Mouse (Mus musculus) embryonic facial prominence, embryonic 15.5 days (tissue): ENCODE measurements around the gene Ypel2. TPM values are rescaled to one million over a fixed set of nuclear protein-coding genes. Genes with fewer than 3 reads are reported as not detected.

Experiments used
- ATAC-seq: fragments of 200-750 bp; cut with Nextera tagmentation; 2 replicates; pipeline ENCODE4 v1.8.0; 2017; ENCODE audit warnings: low read depth, moderate TSS enrichment; ENCODE audit not compliant: insufficient number of reproducible peaks, low FRiP score, low TSS enrichment
- H3K27ac ChIP-seq: fragments of 300-500 bp; sonication (generic); replicated peaks from 2 replicates; pipeline ENCODE4 v1.5.1; 2015; ENCODE audit warnings: mild to moderate bottlenecking, inconsistent platforms
- H3K27me3 ChIP-seq: fragments of 300-500 bp; sonication (generic); 2 replicates; pipeline ENCODE4 v1.6.1; 2015; ENCODE audit warnings: inconsistent platforms
- H3K36me3 ChIP-seq: fragments of 300-500 bp; sonication (generic); 2 replicates; pipeline ENCODE4 v1.6.1; 2015; ENCODE audit warnings: mild to moderate bottlenecking, inconsistent platforms
- H3K4me1 ChIP-seq: fragments of 300-500 bp; sonication (generic); 2 replicates; pipeline ENCODE4 v1.6.1; 2015; ENCODE audit warnings: inconsistent platforms
- H3K4me2 ChIP-seq: fragments of 300-500 bp; sonication (generic); replicated peaks from 2 replicates; pipeline ENCODE4 v1.6.1; 2015; ENCODE audit warnings: mild to moderate bottlenecking, inconsistent platforms
- H3K4me3 ChIP-seq: fragments of 300-500 bp; sonication (generic); replicated peaks from 2 replicates; pipeline ENCODE4 v1.5.1; 2015; ENCODE audit warnings: mild to moderate bottlenecking, inconsistent platforms
- H3K9ac ChIP-seq: fragments of 300-500 bp; sonication (generic); 2 replicates; pipeline ENCODE4 v1.6.1; 2015; ENCODE audit warnings: inconsistent platforms
- H3K9me3 ChIP-seq: fragments of 300-500 bp; sonication (generic); replicated peaks from 2 replicates; pipeline ENCODE4 v1.6.1; 2016; ENCODE audit warnings: inconsistent platforms
- WGBS: fragments of 180-500 bp; shearing (Covaris S2); methylation state at CpG from one replicate; pipeline ENCODE4 v1.1.7; 2015; 5-methylcytosine and 5-hydroxymethylcytosine counted together
- polyA plus RNA-seq: library from polyadenylated mRNA; unstranded; fragments of >200 nt; fragmentation: Nextera tagmentation; extraction: Ambion mirVana; gene quantifications from 2 replicates; pipeline ENCODE4 v1.2.1, GENCODE M21; 2015

Gene Ypel2
- polyA plus RNA-seq, 1 experiment from 2014 or later: 8.8 TPM

DNA sequence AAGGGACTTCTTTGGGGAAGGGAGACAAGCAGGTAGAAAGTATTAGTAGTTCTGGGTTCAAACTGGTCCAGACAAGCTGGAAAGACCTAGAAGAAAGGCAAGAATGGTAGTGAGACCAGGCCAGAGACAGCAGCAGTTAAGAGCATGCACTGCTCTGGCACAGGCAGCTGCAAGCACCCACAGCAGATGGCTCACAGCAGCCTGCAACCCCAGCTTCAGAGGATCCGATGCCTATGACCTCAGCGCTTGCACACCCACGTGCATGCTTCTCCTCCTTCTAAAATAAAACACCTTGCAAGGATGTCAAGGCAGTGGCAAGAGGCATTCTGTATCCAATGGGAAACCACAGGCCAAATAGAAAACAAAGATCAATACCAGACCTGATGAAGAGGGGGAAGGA, 19.1 kb downstream of the Ypel2 start:
- Histone ChIP-seq H3K9ac (no peak overlapping the region), H3K27ac (no peak overlapping the region), H3K36me3 (no peaks in the 10 kb centered on the region), H3K27me3 (no peaks in the 10 kb centered on the region), H3K9me3 (no peaks in the 10 kb centered on the region), H3K4me1 (peaks cover 39% of the 10 kb centered on the region), H3K4me2 (no peak overlapping the region), H3K4me3 (no peak overlapping the region)
- ATAC-seq: no peak
- WGBS: 58% methylated on average over 3 of the region's 3 CpGs

DNA sequence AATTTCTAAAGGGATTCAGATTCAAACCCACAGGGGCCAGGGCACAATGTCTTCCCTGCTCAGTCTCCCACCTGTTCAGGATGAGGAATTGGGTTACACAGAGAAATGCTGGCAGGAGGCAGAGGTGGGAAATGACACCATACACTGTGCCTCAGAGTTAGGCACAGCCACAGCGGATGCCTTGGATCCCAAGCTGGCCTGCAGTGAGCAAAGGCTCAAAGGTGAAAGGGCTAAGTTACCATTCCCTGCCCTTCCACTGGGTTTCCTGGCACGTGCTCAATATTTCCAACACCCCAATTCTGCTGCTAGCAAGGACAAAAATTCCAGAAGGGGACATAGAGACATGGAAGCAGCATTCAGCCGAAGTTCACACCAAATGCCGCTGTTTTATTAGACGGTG, 20.3 kb downstream of the Ypel2 start:
- Histone ChIP-seq H3K36me3 (no peaks in the 10 kb centered on the region), H3K4me2 (no peak overlapping the region), H3K9ac (no peak overlapping the region), H3K27me3 (no peaks in the 10 kb centered on the region), H3K27ac (no peak overlapping the region; the same call in 1 of the 2 replicates), H3K4me1 (peaks cover 51% of the 10 kb centered on the region), H3K4me3 (no peak overlapping the region), H3K9me3 (no peaks in the 10 kb centered on the region)
- no peak for ATAC-seq
- WGBS: 65% methylated on average over 5 of the region's 5 CpGs

DNA sequence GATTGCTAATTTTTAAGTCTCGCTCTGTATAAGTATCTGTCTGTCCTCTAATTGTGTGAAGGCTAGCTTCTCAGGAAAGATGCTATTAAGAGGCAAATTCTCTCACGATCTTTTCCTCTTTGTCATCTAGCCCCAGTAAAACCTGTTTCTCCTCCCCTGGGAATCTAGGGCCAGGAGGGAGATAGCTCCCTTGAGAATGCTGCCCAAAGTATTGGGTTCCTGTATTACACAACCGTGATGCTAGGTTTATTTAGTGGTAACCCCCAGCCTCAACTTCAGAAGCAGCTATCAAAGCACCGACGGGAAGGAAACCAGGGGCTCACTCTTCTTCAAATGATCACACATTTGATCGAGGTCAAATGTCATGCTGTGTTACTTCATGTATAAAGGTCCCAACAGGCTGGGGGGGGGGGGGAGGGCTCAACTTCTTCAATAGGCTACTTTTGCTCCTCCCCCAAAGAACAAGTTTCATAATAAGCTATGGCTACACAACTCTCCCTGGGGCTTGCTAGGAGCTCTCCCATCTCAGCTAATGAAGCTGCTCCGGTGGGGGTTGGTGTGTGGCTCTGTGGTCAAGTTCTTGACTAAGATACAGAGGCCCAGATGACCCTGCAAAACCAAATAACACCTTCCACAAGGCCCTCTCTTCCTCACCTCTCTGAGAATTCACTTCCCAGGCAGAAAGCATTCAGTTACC, 22.3 kb downstream of the Ypel2 start:
- H3K4me3 ChIP-seq: no peak overlapping the region
- WGBS: 55% methylated on average over 7 of the region's 7 CpGs
- peaks cover 58% of the 10 kb centered on the region for H3K4me1 ChIP-seq
- H3K27me3 ChIP-seq: no peaks in the 10 kb centered on the region
- no peak for ATAC-seq
- H3K36me3 ChIP-seq: no peaks in the 10 kb centered on the region
- no peaks in the 10 kb centered on the region for H3K9me3 ChIP-seq
- H3K9ac ChIP-seq: no peak overlapping the region
- no peak overlapping the region for H3K4me2 ChIP-seq
- peak overlapping the region; percentile 39; the same call in 1 of the 2 replicates for H3K27ac ChIP-seq

DNA sequence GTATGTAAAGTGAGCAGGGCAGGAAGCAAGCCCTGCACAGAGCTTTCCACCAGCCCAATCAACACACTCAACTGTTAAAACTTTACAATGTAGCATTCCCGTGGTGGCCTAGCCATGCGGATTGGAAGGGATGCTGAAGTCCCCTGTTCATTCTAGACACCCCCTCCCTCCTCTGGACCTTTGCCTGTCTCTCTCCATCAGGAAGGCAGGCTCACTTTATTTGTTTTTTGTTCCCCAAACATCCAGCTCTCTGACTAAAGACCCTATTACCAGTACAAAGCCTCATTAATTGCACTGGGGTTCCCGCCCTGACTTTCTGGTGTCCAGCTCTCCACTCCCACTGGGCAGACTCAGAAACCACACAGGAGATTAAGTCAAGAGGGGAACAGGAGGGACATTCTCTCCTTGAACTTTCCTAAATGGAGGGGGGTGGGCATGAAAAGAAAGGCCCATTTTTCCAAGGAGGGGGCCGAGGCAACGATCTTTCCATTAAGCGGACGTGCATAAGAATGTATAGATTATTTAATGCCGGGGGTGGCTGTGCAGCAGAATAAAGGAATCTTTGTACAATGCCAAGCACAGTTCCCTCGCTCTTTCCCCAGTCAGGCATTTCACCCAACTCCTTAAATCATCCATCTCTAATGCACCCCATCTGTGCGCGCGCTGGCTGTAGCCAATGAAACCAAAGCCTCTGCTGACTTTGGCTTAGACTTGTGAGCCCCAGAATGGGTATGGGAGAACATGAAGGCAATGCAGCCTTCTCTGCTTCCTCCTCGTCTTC, 24.3 kb downstream of the Ypel2 start:
- ATAC-seq: peak; percentile 71
- Histone ChIP-seq H3K4me1 (peaks cover 53% of the 10 kb centered on the region), H3K9me3 (no peaks in the 10 kb centered on the region), H3K36me3 (no peaks in the 10 kb centered on the region), H3K9ac (no peak overlapping the region), H3K27ac (peak overlapping the region; percentile 88), H3K4me3 (no peak overlapping the region), H3K4me2 (no peak overlapping the region), H3K27me3 (no peaks in the 10 kb centered on the region)
- WGBS: 34% methylated on average over 13 of the region's 13 CpGs

DNA sequence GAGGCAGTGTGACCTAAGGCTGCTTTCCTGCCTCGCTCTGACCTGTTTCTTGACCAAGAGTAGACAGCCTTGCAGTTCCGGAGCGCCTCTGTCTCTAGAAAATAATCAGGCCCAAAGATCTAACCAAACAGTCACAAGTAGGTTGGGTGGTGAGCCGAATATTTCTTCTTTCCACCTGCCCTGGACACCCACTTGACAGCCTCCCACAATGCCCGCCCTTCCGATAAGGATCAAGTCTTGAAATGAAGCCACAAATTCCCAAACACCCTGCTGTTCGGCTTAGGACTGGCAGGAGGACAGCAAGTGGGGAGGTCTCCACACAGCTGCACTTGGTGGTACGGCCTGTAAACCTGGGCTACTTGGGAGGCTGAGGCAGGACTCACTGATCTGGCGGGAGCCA, 26.0 kb downstream of the Ypel2 start:
- no peaks in the 10 kb centered on the region for H3K27me3 ChIP-seq
- H3K4me3 ChIP-seq: no peak overlapping the region
- peaks cover 47% of the 10 kb centered on the region for H3K4me1 ChIP-seq
- no peaks in the 10 kb centered on the region for H3K36me3 ChIP-seq
- H3K9me3 ChIP-seq: no peaks in the 10 kb centered on the region
- H3K27ac ChIP-seq: no peak overlapping the region
- WGBS: 89% methylated on average over 9 of the region's 9 CpGs
- H3K9ac ChIP-seq: no peak overlapping the region
- no peak overlapping the region for H3K4me2 ChIP-seq
- no peak for ATAC-seq

DNA sequence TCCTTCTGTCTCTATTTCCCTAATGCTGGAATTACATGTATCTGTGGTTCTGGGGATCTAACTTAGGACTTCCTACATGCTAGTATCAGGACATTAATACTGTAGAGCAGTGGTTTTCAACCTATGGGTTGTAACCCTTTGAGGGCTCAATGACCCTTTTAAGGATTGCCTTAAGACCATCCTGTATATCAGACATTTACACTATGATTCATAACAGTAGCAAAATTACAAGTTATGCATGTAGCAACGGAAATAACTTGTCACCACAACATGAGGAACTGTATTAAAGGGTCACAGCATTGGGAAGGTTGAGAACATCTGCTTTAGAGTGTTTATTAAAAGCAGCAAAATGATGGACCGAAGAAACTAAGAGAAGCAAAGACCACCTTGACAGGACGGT, 26.8 kb downstream of the Ypel2 start:
- H3K27me3 ChIP-seq: no peaks in the 10 kb centered on the region
- no peak overlapping the region for H3K9ac ChIP-seq
- 85% methylated on average over 3 of the region's 3 CpGs for WGBS
- H3K9me3 ChIP-seq: no peaks in the 10 kb centered on the region
- H3K27ac ChIP-seq: no peak overlapping the region
- peaks cover 51% of the 10 kb centered on the region for H3K4me1 ChIP-seq
- H3K36me3 ChIP-seq: no peaks in the 10 kb centered on the region
- H3K4me3 ChIP-seq: no peak overlapping the region
- no peak for ATAC-seq
- no peak overlapping the region for H3K4me2 ChIP-seq

DNA sequence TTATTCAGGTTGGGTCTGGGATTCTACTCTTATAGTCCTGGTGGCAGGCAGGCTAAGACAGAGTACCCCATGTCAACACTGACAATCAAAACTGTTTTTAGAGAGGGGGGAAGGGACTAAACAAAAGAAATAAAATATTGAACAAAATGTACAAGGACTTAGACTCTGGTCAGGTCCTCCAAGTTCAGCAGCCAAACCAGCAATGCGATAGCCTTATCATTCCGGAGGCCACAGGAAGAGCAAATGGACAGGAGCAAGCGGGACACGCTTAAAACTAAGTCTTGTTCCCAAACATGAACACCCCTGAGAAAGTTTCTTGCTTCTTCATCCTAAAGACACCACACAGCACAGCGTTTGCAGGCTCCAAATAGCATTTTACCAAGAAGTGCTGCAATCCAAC, 28.4 kb downstream of the Ypel2 start:
- no peak overlapping the region for H3K4me3 ChIP-seq
- WGBS: 93% methylated on average over 5 of the region's 5 CpGs
- H3K9me3 ChIP-seq: no peaks in the 10 kb centered on the region
- no peak for ATAC-seq
- no peaks in the 10 kb centered on the region for H3K36me3 ChIP-seq
- 0 out of 2 replicates have a peak overlapping the region, but pooled peaks have one; percentile 34 for H3K27ac ChIP-seq
- no peak overlapping the region for H3K9ac ChIP-seq
- H3K4me2 ChIP-seq: no peak overlapping the region
- H3K4me1 ChIP-seq: peaks cover 52% of the 10 kb centered on the region
- H3K27me3 ChIP-seq: no peaks in the 10 kb centered on the region

DNA sequence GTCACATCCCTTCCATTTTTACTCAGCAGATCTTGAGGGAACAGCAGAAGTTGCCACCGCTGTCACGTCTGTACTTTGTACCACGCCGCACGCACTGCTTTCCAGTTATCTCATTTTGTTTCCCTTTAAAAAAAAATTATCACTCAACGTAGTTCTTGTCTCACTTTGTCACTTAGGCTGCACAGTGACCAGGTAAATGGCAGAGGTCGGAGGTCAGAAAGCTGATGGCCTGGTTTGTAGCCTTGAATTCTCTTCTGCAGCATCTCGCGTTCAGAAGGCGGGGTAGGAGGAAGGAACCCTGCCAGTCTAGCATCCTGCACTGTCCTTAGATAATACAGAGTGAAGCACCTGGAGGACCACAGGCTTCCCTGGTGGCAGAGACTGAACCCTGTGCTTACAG, 29.8 kb downstream of the Ypel2 start:
- H3K4me2 ChIP-seq: no peak overlapping the region
- no peak overlapping the region for H3K4me3 ChIP-seq
- H3K27me3 ChIP-seq: no peaks in the 10 kb centered on the region
- H3K27ac ChIP-seq: no peak overlapping the region
- no peaks in the 10 kb centered on the region for H3K36me3 ChIP-seq
- no peaks in the 10 kb centered on the region for H3K9me3 ChIP-seq
- H3K4me1 ChIP-seq: peaks cover 51% of the 10 kb centered on the region
- 92% methylated on average over 10 of the region's 10 CpGs for WGBS
- no peak for ATAC-seq
- no peak overlapping the region for H3K9ac ChIP-seq

DNA sequence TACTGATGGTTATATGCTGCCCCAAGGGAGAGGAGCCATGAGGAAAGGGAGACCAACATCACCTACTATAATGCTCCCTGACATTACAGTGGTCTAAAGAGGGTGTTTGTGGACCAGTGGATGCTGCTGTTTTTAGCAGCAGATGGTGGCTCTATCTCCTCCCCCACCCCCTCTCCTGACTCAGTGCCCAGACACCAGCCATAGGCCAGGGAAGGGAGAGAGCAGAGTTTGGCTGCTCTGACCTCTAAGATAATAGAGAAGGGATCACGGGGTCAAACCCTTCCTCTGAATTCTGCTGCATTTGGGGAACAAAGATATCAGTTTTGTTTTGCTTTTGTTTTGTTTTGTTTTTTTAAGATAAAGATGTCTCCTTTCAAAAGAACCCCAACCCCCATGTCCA, 30.5 kb downstream of the Ypel2 start:
- Histone ChIP-seq H3K9me3 (no peaks in the 10 kb centered on the region), H3K9ac (no peak overlapping the region), H3K27ac (no peak overlapping the region), H3K4me1 (peaks cover 51% of the 10 kb centered on the region), H3K4me2 (no peak overlapping the region), H3K4me3 (no peak overlapping the region), H3K27me3 (no peaks in the 10 kb centered on the region), H3K36me3 (no peaks in the 10 kb centered on the region)
- 59% methylated on average over 1 of the region's 1 CpGs for WGBS
- no peak for ATAC-seq

DNA sequence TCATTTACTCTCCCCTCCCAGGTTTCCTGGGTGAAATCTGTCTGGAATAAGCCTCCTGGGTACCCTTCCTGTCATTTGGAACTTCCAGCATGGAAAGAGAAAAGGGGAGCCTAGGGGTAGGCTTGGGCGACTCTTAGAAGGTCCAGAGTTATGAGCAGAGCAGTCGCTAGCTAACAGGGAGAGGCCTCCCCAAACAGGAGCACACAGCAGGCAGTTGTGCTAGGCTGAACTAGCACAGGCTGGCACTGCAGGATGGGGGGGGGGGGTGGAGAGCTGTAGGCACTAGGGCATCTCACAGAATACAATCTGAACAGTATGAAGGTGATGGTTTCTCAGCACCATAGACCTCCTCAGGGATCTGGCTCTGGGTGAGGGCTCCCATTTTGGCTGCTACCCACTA, 31.1 kb downstream of the Ypel2 start:
- Histone ChIP-seq H3K36me3 (no peaks in the 10 kb centered on the region), H3K4me2 (no peak overlapping the region), H3K4me3 (no peak overlapping the region), H3K9ac (no peak overlapping the region), H3K27me3 (no peaks in the 10 kb centered on the region), H3K4me1 (peaks cover 50% of the 10 kb centered on the region), H3K9me3 (no peaks in the 10 kb centered on the region), H3K27ac (peak overlapping the region; percentile 39; the same call in 1 of the 2 replicates)
- no peak for ATAC-seq
- WGBS: 68% methylated on average over 2 of the region's 2 CpGs

DNA sequence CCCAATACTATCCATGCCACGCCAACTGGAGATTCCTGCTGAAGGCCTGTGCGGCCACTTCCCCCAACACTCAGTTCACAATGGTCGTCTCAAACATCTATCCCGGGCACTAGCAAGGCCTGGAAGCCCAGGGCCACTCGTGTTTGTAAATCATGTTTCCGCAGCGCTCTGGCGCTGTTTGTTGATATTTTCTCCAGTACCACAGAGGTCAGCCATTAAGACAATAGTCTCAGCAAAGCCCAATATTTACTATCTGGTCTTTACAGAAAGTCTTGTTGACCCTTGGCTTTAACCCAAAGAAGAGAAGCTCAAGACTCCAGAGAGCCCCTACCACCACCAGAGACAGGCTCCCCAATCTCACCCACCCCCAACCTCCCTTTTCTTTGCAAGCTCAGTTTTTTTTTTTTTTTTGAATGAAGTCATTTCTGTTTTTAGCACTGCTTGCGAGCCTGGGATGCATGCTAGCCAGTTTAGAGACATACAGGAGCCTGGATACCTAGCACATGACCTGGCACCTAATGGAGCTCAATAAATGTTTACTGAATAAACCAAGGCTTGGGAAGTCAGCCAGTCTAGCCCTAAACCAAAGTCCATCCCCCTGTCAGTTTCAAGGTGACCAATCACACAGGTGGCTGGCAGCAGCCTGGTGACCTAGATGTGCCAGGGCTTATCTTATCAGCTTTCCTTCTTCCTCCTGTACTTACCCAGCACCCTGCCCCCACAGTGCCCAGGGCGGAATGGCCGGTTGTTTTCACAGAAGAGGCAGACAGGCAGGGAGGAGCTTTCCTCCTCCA, 31.8 kb downstream of the Ypel2 start:
- ATAC-seq: no peak
- no peaks in the 10 kb centered on the region for H3K9me3 ChIP-seq
- H3K27ac ChIP-seq: peak overlapping the region; percentile 39
- no peak overlapping the region for H3K4me3 ChIP-seq
- peaks cover 53% of the 10 kb centered on the region for H3K4me1 ChIP-seq
- H3K36me3 ChIP-seq: no peaks in the 10 kb centered on the region
- no peak overlapping the region for H3K9ac ChIP-seq
- no peak overlapping the region for H3K4me2 ChIP-seq
- H3K27me3 ChIP-seq: no peaks in the 10 kb centered on the region
- 71% methylated on average over 11 of the region's 11 CpGs for WGBS
